Mouse (Mus musculus) thymus, adult 2 months (tissue): ENCODE measurements around the gene Ap3b1.

ENCODE experiments used
- CTCF ChIP-seq: fragments of 200-500 bp; IDR thresholded peaks from 2 replicates; pipeline ENCODE4 v1.5.1; 2012; ENCODE audit warnings: mild to moderate bottlenecking, control low read depth, low read length, moderate library complexity, borderline replicate concordance; ENCODE audit not compliant: control insufficient read depth, poor library complexity, insufficient read depth; ENCODE audit errors: extremely low read depth
- POLR2A ChIP-seq: fragments of 200-500 bp; IDR thresholded peaks from 2 replicates; pipeline ENCODE4 v1.6.1; 2012; ENCODE audit warnings: mild to moderate bottlenecking, low read length, control low read depth, moderate library complexity; ENCODE audit not compliant: control insufficient read depth, poor library complexity, insufficient read depth; ENCODE audit errors: extremely low read depth

- TF ChIP-seq POLR2A (no peak), CTCF (no peak)
Observed at GRCm38 (mm10) chr13:94596386-94597033, 237.8 kb downstream of the Ap3b1 start.
